Mouse (Mus musculus): ENCODE measurements around the gene Pisd.
"Not testable (repeated sequence)": the region's sequence is repeated elsewhere in the genome, so short reads cannot be mapped to it uniquely, and the experiment has no call there.

Gene Pisd

DNA sequence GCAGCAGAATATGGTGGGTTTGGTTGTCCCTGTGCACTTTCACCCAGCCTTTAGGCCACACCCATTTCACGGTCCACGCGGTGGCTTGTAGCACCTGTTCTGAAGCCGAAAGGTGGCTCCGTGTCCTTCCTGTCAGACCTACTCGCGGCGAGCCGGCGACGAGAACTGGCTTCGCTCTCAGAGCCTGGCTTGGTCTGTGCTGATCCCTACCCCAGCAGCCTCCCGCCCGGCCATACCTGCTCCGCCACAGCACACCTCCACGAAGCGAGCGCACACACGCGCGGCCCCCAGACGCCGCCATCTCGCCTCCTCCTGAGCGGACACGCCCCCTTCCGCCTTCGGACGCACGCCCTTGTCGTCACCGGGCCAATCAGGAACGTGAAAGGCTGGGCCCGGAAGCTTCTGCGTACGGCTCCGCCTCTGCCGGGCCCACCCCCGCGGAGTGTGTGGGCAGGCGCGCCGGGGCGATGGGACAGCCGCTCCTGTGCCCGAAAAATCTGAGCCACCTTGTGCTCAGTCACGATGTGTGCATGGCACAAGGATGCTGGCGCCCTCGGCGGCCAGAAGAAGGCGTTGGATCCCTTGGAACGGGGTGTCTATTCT is at the start of gene Pisd:
Pisd (minus strand) TSS at position 334 of the 603 bp plus-strand sequence.
- DNase-seq (ENCODE audit: low spot score) = peak; percentile 93

DNA sequence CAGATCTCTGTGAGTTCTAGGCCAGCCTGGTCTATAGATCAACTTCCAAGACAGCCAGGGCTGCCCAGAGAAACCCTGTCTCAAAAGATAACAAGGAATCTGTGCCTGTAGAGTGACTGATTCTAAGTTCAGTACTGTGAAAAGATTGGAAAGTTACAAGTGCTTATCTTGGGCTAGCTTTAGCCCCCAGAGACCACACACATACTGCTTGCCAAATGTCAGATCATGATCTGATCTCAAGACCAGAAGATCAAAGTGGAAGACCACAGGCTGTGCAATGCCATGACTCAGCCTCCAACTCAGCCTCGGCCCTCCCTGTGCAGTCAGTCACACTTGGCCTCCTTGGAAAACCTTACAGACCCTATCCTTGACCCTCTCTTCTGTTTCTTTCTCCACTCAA is 49.1 kb upstream of the Pisd start:
- no peak for DNase-seq (ENCODE audit: low spot score)

DNA sequence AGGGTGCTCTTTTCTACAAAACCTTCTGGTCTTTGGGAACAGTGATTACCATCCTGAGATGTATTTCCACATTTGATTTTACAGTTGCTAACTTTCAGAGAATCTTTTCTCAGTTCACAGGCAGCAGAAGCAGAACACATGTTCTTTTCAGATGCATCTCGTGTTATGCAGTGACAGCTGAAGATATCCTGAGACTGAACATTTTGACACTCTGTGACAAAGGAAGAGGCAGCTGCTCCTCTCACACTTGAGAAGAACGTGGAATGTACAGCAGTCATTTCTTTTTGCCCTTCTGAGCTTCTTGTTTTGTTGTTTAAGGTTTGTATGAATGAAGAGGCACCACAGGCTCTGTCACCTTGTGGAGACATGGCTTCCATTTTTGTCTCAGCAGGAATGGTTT is 44.6 kb upstream of the Pisd start:
- no peak for DNase-seq (ENCODE audit: low spot score)

DNA sequence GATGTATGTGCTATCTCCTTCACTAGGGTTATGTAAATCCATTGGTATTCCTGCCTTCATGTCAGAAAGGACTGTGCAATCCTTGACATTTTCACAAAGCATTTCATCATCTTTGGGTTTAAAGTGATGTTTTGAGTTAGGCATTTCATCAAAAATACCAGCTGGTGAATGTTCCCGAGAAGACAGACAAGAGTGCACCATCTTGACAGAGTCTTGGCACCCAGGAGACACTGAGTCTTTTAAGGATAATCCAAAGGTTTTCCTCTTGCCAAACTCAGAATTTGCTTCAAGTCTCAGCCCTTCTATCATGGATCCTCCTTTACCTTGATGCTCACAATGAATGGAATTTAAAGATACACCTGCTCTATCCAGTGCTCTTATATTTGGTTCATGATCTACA is 43.3 kb upstream of the Pisd start:
- not testable (repeated sequence) for DNase-seq (ENCODE audit: low spot score)

DNA sequence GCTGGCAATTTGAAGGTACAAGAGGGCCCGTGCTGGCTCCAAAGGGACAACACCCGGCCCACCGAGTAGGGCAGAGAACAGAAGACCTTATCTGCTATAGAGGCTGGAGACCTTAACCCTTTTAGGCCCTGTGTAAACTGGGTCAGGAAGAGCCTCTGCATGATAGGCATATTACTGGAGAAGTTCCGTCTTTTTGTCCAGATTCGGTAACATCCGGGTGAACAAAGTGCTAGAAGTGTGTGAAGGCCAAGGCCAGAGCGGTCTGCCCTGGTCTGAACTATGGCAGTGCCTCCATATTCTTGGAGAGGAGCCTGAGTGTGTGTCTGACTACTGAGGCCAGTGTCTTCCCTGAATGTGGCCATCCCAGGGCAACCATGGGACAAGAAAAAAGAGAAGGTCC is 41.6 kb upstream of the Pisd start, which contains the start of gene Gm20671:
Gm20671 (minus strand) TSS at position 101 of the 400 bp plus-strand sequence.
- no peak for DNase-seq (ENCODE audit: low spot score)

DNA sequence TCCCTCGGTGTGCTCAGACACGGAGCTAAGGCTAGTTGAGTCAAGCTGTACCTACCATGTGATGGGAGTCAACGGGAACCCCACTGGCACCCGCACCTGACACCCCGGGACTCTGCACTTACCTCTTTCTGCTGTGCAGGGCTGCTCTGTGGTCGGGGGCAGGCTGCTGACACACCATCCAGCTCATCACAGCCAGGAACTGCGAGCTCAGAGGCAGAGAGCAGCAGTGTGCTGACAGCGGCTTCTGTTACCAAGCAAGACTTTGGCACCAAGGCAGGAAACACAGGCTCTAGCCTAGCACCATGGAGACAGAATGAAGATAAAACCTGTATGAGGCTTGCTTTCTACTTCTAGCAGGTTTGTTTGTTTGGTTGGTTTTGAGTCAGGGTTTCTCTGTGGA is 35.0 kb upstream of the Pisd start:
- DNase-seq (ENCODE audit: low spot score) = no peak

DNA sequence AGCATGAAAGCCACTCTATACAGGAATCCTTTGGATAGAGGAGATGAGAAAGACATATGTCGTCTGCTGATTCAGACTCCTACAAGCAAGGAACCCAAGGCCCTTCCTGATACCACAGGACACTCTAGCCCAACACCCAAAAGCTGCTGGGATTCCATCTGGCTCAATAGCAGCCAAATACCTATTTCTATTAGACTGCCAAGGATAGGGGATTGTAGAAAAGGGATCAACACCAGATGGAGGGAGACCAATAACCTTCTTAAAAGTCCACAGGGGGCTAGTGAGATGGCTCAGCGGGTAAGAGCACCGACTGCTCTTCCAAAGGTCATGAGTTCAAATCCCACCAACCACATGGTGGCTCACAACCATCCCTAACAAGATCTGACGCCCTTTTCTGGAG is 29.9 kb upstream of the Pisd start:
- no peak for DNase-seq (ENCODE audit: low spot score)

DNA sequence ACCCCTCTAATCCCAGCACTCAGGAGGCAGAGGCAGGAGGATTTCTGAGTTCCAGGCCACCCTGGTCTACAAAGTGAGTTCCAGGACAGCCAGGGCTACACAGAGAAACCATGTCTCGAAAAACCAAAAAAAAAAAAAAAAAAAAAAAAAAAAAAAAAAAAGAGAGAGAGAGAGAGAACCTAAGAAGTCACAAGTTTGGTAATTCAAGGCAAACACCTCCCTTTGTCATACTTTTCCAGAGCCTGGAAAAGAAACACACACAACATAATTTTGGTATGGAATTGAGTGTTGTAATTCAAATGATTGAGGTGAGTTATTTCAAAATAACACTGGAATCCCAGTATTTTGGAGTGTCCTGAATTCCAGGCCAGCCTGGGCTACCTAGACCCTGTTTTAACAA is 1.0 kb upstream of the Pisd start:
- DNase-seq (ENCODE audit: low spot score) = not testable (repeated sequence)

DNA sequence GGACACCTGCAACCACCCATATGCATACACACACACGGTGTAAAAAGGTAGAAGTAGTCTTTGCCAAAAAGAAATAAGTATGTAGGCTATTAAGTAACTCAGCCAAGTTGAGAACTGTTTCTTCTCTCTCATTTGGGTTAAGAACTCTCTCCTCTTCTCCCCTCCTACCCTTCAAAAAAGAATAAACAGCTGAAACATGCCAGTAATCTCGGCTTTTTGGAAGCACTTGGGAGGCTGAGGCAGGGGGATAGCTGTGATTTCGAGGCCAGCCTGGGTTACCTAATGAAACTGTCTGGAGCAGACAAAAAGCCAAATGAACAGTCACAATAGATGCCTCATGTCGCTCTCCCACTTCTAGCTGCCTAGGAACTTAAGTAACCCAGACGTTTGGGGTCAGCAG is 720 bp downstream of the Pisd start:
- DNase-seq (ENCODE audit: low spot score) = no peak

DNA sequence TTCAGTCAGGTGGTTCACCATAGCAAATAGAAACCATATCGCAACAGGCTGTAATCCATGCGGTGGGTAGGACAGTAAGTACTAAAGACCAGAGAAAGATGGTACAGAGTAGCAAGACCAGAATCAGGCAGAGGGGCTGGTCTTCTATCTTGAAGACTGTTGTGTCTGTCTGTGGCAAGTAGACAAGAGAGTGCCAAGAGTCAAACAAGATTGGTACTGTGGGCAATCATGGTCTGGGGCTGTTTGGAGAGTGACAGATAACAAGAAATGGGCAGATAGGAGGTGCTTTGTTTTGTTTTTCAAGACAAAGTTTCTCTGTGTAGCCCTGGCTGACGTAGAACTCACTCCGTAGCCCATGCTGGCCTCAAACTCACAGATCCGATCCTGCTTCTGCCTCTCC is 3.9 kb downstream of the Pisd start:
- no peak for DNase-seq (ENCODE audit: low spot score)

DNA sequence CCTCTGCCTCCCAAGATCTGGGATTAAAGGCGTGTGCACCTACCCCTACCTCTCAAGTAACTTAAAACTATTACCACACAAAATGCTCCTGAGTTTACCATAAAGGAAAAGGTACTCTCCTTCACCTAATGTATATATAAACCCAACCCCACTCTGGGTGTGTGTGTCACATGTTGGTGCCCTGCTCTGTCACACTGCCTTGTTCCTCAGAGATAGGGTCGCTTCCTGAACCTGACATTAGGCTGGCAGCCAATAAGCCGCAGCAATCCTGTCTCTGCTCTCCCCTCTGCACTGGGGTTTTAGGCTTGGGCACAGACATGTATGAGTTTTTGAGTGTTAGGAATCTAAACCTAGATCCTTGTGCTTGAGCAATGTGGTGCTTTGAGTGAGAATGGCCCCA is 7.3 kb downstream of the Pisd start:
- DNase-seq (ENCODE audit: low spot score) = no peak

DNA sequence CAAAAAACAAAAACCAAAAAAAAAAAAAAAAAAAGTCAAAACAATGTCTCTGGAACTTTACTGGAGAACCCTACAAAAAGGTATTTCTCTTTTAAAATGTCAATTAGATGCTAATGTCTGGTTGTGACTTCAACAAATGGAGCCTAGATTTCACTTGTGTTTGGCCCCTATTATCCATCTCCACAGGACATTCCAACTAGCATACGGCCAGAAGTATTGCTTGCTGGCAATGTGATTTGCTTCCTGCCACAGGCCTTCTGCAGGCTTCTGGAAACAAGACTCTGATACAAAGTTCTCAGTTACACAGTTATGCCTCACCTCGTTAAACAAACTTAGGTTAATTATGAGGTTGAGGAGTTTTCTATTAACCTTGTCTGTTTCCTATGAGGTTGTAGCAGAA is 13.1 kb downstream of the Pisd start:
- DNase-seq (ENCODE audit: low spot score) = no peak

DNA sequence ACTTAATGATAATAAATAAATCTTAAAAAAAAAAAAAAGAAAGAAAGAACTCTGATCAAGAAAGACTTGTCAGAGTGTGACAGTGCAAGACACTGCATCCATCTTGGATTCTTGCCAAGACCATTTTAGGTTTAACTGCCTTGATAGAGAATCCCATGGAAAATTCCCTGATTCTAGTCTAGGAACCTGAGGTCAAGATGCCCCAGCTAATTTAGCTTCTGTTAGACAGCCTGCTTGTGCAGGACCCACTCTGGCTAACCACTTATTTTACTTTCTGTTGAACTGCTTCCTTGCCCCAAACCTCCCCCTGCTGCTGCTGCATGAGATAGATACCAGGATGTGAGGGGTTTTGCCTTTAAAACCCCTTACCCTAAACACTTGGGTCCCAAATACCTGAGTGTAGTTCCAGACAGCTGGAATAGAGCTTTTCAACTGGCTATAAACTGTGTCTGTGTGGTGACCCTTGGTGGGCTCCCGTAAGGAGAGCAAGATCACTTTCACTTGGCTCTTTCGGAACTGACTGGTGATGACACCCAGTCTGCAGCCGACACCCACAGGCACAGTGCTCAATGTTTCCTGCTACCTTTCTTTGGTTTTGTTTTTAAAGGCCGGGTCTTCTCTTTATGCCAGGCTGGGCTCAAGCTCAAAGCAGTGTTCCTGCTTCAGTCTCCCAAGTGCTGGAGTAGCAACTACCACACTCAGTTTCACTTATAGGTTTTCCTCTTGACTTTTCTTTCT is 17.6 kb downstream of the Pisd start:
- DNase-seq (ENCODE audit: low spot score) = no peak

DNA sequence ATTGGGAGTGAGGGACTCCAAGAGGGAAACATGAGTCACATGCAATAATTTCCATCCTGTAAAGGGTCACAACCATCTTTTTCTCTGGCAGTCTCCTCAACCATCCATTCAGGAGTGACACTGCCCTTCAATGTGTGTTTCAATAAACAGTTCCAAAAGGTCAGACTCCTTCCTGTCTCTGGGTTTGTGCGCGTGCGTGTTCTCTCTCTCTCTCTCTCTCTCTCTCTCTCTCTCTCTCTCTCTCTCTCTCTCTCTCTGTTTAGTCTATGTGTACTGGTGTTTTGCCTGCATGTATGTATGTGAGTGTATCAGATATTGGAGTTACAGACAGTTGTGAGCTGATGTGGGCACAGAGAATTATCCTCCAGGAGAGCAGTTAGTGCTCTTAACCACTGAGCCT is 18.4 kb downstream of the Pisd start:
- no peak for DNase-seq (ENCODE audit: low spot score)

DNA sequence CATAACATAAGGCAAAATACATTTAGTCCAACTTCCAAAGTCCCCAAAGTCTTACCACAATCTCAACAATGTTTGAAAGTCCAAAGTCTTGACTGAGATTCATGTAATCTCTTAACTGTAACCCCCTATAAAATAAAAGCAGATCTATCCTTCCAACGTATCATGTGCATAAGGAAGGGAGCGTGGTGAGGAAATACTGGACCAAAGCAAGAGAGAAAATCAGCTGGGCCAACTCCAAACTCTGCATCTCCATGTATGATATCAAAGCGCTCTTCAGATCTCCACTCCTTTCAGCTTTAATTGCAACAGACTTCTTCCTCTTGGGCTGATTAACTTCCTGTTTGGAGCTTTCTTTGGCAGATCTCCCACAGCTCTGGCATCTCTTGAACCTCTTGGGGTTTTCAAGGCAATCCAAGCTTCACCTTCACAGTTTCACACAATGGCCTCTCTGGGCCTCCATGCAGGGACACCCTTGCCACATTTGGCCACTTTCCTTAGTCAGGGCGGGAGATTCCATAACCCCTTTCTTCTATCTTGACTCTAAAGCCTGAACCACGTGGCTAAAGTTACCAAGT is 23.8 kb downstream of the Pisd start:
- DNase-seq (ENCODE audit: low spot score) = no peak

DNA sequence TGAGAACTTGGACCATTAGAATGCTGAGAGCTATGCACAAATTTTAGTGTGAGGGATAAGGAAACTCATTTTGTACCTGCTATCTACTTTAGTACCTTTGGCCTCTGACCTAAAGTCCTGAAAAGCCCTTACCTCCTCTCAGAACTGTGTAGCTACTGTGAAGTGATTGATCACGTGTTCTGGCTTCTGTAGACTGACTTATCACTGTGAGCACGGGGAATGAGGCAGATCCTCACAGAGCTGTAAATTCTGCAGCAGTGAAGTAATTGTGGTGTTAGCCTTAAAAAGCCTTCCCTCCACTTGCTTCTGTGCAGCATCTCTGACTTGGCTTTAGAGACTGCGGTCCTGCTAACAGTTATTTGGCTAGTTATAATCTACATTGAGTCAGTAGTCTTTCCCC is 24.7 kb downstream of the Pisd start:
- DNase-seq (ENCODE audit: low spot score) = no peak

DNA sequence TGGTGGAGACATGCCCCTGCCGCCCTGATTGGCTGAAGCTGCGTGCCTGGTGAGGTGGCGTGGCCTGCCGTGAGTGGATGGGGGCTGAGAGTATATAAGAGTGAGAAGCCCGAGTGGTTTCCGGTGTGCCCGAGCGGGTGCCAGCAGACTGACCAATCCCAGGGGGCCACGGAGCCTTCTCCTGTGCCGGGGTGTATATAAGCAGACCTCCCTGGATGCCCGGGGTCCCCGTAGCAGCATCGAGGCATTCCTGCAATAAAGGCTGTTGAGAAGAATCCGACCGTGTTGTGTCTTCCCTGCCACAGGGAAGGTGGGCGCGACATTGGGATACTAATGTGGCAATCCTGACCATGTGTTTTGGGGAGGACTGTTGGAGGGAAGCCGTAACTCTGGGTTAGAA is 25.1 kb downstream of the Pisd start:
- not testable (repeated sequence) for DNase-seq (ENCODE audit: low spot score)

DNA sequence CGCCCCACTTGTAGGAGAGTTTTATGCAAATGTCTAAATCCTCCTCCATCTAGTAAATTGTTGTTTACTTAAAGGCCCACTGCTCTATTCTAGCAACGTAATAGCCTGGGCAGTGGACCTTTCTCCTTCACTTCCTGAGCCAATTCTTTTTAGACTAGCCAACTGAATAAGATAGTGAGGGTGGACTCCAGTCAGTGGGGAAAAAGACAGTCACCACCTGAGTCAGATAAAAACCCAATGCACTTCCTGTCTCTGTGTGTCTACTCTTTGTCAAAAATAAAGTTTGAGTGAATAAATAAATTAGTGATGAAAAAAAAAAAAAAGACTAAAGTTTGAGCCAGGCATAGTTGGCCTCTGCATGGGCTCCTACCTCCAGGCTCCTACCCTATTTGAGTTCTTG is 25.8 kb downstream of the Pisd start:
- no peak for DNase-seq (ENCODE audit: low spot score)

DNA sequence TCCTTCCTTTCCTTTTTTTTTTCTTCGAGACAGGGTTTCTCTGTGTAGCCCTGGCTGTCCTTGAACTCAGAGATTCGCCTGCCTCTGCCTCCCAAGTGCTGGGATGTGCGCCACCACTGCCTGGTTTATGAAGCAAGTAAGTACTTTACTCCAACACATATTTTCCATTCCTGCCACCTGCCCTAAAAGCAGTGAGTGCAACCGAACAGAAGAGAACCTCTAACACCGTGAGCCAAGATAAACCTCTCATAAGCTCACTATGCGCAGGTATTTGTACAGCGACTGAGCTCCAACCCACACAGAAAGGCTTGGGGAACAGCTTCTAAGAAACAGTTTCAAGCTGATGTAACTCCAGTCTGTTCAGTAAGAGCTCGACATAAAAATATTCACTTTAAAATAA is 29.3 kb downstream of the Pisd start:
- no peak for DNase-seq (ENCODE audit: low spot score)

DNA sequence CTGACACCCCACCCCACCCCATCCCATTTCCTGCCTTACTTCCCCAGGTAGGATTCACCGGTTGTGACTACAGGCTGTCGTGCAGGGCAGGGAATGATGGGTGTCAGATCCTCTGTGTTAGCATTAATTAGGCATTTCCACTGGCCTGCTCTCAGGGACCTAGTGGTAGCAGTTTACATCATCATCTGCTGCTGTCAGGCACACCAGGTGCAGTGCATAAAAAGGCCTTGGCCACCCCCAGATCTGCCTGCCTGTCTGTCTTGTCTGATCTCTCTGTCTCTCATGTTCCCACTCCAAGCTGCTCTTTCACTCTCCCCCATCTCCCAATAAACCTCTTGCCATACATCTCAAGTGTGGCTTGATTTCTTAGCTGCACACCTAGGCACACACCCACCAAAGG is 33.7 kb downstream of the Pisd start:
- no peak for DNase-seq (ENCODE audit: low spot score)

DNA sequence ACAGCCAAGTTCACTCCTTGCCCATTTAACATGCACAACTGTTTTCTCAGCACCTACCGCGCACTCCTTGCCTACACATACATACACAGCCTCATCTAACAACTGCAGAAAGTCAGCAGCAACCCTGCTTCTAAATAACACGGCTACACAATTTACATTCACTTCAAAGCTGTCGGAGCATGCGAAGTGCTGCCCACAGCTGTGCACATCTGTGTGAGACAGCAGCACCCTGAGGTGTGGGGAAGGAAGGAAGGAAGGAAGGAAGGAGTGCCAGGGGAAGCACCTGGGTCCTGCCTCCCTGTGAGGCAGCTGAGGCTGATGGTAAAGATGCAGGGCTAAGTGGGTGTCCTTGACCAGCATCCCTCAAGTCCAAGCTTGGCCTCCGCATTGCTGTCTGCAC is 36.5 kb downstream of the Pisd start:
- no peak for DNase-seq (ENCODE audit: low spot score)

DNA sequence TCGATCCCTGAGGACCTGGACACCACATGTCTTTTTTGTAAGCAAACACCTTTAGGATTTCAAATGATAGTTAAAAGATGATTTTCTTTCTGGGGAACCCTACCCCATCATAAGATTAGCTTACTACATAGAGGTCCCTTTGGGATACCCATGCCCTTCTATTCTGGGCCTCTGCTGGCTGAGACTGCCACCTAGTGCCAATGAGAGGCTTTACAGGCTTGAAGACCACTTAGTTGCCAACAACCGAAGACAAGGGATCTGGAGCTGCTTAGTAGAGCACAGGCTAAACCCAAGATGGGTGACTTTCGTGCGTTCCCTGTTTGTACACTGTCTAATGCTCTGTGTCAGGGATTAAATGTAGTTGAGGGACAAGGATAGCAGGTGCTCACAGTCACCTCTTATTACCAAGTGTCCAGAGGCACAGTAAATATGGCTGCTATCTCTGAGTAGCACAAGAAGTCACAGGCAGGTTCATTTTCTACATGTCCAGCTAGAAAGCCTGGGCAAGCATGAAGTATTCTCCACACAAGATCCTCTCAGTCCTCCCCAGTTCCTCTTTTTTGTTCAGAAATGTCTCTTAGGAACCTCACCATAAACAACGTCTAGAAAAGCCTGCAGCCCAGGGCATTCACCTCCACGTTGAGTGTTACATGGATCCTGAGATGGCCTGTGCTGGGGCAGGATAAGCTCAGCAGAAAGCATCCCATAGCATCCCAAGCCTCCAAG is 37.6 kb downstream of the Pisd start:
- peak; percentile 26 for DNase-seq (ENCODE audit: low spot score)

Measured in ovary, postnatal 36 days (tissue).